Mouse (Mus musculus) lung, postnatal 14 days (tissue): ENCODE data around the gene B4galt5.

Source experiments
- DNase-seq: peaks from one replicate; pipeline ENCODE4 v3.0.0; 2021

The B4galt5 gene

DNA sequence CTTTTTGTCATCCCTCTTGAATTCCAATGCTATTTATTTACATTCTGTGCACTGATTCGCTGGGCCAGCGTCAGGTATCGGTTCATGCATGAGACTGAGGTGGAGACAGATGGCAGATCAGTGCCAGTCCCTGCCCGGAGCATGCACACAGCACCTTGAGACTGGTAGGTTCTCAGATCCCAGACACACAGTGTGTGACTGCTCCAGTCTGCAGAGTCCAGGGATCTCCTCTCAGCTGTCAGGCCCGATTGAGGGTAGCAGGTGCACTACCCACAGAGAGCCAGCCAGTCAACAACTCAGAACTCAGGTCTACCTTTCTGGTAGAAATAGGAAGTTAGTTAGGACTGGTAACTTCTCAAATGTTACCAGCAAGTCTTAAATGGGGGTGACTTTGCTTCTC, 18.4 kb downstream of the B4galt5 start:
- DNase-seq, result no peak

- DNase-seq, result no peak
Measured at GRCm38 (mm10) chr2:167329478-167330262, 19.3 kb downstream of the B4galt5 start.

DNA sequence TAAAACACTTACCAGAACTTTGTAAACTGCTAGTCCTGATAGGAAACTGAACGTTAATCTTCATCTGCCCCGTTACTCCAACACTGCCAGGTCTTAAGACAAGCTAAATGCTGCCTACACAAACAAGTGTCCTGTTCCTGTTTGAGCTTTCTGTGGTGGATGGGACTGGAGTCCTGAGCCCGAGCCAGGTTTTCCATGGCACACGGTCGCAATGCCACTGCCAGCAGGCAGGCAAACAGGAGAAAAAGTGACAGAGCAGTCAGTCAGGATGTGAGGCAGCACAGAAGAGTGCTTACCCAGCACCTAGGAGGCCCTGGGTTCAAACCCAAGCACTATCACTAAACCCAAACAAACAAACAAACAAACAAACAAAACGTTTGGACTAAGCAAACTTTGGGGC, 20.6 kb downstream of the B4galt5 start:
- DNase-seq, result no peak

- no peak for DNase-seq
Measured at GRCm38 (mm10) chr2:167326582-167326981, 22.4 kb downstream of the B4galt5 start.

GRCm38 (mm10) chr2:167324151-167324930, 24.6 kb downstream of the B4galt5 start:
- no peak for DNase-seq

DNA sequence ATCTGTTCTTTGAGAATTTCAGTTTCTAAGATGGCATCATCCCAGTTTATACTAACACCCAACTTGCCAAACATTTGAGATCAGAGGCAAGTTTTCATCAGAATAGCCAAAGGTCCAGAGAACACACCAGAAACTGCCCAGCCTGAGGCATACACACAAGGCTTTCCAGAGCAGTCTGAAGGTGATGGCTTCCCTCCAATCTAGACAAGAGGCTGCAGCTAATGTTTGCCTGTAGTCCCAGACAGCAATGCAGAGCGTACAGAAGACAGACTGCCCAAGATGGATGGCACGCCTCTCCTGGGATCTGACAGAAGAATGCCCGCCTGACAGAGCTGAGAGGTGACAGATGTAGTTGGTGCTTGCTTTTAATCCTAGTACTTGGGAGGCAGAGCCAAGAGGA, 25.9 kb downstream of the B4galt5 start:
- DNase-seq, result no peak

- no peak for DNase-seq
Measured at GRCm38 (mm10) chr2:167321372-167321771, 27.6 kb downstream of the B4galt5 start.

- peak; percentile 47 for DNase-seq
Measured at GRCm38 (mm10) chr2:167318981-167319380, 30.0 kb downstream of the B4galt5 start.

DNA sequence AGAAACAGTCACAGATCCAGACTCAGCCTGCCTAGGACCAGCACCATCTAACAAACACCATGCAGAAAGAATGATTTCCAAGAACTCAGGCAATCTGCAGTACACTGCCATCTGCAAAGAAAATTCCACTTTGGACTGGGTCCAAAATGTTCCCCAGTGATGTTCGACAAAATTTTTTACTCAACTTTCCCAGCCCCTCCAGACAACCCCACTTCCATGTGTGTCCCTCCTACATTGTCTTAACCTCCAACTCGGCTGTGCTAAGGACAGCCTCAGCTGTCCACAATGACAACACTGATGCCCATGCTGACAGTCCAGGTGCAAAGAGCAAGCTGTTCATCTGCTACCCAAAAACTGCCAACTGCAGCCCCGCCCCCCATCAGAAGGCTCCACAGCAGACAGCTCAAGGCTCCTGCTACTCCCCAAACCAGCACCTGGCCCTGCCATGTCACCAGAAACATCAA, 32.2 kb downstream of the B4galt5 start:
- DNase-seq, result no peak

DNA sequence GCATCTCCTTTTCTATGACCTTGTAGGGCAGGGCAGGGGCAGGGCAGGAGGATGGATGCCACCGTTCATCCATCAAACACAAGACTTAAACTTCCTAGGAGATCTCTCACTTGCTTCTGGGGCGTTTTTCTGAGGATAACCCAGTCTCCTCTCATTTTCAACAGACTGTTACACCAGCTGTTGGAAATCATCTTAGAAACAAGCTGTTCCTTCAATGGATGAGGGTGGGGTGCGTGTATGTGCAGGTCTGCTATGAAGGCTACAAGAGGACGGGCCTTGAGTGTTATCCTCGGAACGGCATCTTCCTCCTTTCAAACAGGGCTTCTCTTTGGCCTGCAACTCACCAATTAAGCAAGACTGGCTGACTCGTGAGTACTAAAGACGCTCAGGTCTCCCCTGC, 34.5 kb downstream of the B4galt5 start:
- DNase-seq, result no peak

GRCm38 (mm10) chr2:167313501-167314326, 35.3 kb downstream of the B4galt5 start:
- peak; percentile 79 for DNase-seq

DNA sequence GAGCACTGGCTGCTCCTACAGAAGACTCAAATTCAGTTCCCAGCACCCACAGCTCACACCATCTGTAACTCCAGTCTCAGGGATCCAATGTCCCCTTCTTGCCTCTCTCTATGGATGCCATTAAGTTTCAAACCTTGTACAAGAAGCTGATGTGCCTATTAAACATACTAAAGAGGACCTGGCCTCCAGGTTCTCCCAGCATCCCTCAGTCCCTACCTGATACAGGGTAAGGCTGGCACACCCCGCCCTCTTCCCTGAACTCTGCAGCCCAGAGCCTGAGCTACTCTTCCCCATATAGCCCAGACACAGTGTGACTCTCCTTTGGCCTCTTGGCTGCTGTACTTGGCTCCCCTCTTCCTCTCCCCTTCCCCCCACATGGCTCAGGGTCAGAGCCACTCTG, 38.9 kb downstream of the B4galt5 start:
- no peak for DNase-seq

DNA sequence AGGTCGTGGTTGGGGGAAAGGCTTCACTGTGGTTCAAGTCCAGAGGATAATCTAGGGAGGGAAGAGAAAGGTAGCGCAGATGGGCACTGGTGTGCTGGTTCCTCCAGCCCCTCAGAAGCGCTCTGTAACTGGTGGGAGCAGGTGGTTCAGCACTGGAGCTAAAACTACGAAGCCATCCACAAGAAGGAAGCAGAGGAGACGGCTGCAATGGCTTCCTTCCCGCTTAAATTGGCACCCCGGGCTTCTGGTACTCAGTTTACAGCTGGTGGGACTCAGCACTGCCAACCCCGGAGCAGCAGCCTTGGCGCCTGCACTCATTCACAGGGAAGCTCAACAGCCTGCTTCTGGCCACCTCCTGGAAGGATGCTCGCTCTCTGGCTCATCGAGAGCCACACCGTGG, 39.7 kb downstream of the B4galt5 start:
- DNase-seq, result no peak

DNA sequence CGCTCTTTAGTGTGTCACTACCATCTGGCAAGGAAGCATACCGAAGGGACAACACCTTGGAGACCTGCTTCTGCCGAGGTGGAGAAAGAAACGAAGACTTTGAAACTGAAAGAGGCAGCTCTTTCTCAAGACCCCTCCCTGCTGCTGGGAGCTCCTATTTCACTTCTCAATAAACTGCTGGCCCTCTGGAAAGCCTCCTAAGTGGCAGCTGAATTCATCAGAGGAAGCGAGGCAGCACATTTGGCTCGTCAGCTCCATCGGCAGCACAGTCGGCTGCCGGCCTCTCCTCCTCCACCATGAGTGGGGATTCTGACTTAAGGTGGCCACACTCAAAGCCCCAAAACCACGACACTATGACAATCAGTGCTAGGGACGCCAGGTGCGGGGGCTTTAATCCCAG, 41.3 kb downstream of the B4galt5 start:
- DNase-seq, result no peak

- peak; percentile 37 for DNase-seq
Measured at GRCm38 (mm10) chr2:167306626-167307541, 42.1 kb downstream of the B4galt5 start.

DNA sequence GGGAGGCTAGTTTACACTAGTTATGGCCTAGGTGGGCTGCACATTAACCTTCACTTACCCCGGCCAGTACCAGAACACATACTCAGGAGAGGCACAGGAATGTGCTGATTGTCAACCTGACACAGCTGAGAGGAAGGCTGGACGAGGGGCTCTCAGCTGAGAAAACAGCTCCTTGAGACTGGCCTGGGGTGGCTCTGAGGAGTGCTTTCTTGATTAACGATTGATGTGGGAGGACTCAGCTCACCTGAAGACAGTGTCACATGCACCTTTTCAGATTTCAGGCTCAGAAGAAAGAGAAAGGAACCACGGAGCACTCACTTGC, 42.7 kb downstream of the B4galt5 start:
- no peak for DNase-seq

- DNase-seq, result no peak
Measured at GRCm38 (mm10) chr2:167305382-167306272, 43.4 kb downstream of the B4galt5 start.

- DNase-seq, result no peak
Measured at GRCm38 (mm10) chr2:167304651-167305381, 44.2 kb downstream of the B4galt5 start.

DNA sequence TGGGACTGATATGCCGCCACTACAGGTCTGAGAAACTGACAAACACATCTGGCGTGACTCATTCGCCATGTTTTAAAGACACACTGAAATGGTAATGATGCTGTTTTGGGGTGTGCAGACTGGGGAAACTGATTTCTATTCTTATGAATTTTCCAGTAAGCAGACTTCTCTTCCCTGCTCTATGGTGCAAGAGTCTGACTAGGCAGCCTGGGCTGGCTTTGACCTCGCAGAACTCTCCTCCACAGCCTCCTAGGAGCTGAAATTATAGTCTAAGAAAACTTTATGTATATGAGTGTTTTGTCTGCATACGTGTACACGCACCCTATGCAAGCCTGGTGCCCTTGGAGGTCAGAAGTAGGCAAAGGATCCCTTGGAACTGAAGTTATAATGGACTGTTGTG, 45.2 kb downstream of the B4galt5 start:
- no peak for DNase-seq

- DNase-seq, result no peak
Measured at GRCm38 (mm10) chr2:167303196-167303595, 45.8 kb downstream of the B4galt5 start.

GRCm38 (mm10) chr2:167302641-167303040, 46.3 kb downstream of the B4galt5 start:
- no peak for DNase-seq
